15 mouse cellular contexts compared by ENCODE assay signal in the genomic region with DNA sequence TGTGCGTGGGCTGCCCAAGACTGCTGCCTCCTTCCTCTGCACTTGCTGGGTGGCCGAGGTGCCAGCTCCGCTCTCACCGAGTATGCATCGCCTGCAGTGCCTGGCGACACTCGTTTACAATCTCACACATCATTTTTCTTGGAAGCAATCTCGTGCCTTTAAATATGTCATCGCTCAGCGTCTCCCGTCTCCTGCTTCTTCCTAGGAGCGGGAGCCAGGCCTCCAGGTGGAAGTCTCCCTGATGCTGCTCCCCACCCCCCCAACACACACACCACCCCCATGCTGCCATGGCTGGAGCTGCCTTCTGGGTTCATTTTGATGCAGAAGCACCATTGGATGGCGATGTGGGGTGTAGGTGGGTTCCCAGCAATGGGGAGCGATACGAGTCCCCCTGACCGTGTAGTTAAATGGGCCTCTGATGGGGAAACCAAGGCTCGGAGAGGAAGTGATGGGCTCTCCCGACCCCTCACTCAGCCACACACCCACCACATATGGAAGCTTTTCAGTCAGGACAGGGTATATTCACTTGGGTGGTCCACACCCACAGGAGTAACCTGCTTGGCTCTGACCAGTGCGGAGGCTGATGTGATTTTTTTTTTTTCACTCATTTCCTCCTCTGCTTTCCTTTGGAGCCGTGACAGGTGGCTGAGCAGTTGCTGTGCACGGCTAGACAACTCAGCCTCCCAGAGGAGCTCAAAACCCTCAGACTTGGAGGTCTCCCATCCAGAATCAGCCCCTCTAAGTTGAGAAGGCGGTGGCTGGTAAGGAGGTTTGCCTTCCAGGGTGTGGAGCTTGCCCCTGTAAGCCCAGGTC. TPM values are rescaled to one million over a fixed set of nuclear protein-coding genes. Genes with fewer than 3 reads are reported as not detected.
DNase-seq lines count a peak whose midpoint lies in the region; ATAC-seq and TF ChIP-seq lines count a peak whose summit lies in the region.
"Had no signal": no experiment of that assay in that cellular context is flagged by ENCODE, and none has a peak within 500 bp of the region (broad histone marks: within the 10 kb centered on the region; RNA-seq: fewer than 3 reads in every experiment).

No protein-coding gene starts in this region.

- H3K27ac ChIP-seq in layer of hippocampus, adult 2 months: peak overlapping the region; percentile 54
- no peak overlapping the region for H3K27ac ChIP-seq in embryonic facial prominence, embryonic 10.5 days (replicated peaks)
- H3K27ac ChIP-seq in forebrain, postnatal 0 days (ENCODE audit: low read depth, low read length): no peak overlapping the region; the same call in 1 of the 2 replicates
- H3K27ac ChIP-seq: liver, embryonic 13.5 days; macrophage had no signal

- no peak overlapping the region for H3ac ChIP-seq in myocyte (ENCODE audit: control insufficient read depth, insufficient read length)

- 48% methylated on average over 22 of the region's 22 CpGs for WGBS in embryonic facial prominence, embryonic 10.5 days
- 34% methylated on average over 22 of the region's 22 CpGs for WGBS in forebrain, postnatal 0 days

- ATAC-seq in forebrain, postnatal 0 days: no peak

- peaks cover 57% of the 10 kb centered on the region for H3K4me1 ChIP-seq in embryonic facial prominence, embryonic 10.5 days
- H3K4me1 ChIP-seq in forebrain, postnatal 0 days (ENCODE audit: insufficient read depth): peaks cover 6% of the 10 kb centered on the region

- no peaks in the 10 kb centered on the region for H3K9me3 ChIP-seq in embryonic facial prominence, embryonic 10.5 days
- no peaks in the 10 kb centered on the region for H3K9me3 ChIP-seq in forebrain, postnatal 0 days (ENCODE audit: low read length)
- H3K9me3 ChIP-seq: liver, embryonic 13.5 days had no signal

- H3K9ac ChIP-seq in forebrain, postnatal 0 days: no peak overlapping the region
- H3K9ac ChIP-seq: liver, embryonic 13.5 days had no signal

- TF ChIP-seq CTCF in layer of hippocampus, adult 2 months (conservative IDR thresholded peaks at IDR 0.05): no peak
- no peak for TF ChIP-seq CTCF in forebrain, postnatal 0 days (IDR thresholded peaks at IDR 0.05; ENCODE audit: low read depth)

- 0 out of 2 replicates have a peak overlapping the region, but pooled peaks have one; percentile 92 for H3K4me2 ChIP-seq in forebrain, postnatal 0 days (ENCODE audit: low read depth)
- H3K4me2 ChIP-seq in myocyte (ENCODE audit: low read depth): peak overlapping the region; percentile 95

- DNase-seq in layer of hippocampus, adult 2 months (ENCODE audit: low spot score in 2 of 2): no peak
- no peak for DNase-seq in layer of hippocampus, postnatal 36 days
- no peak for DNase-seq in embryonic facial prominence, embryonic 10.5 days (ENCODE audit: low spot score)
- no peak for DNase-seq in forebrain, postnatal 0 days
- DNase-seq in cerebellum, postnatal 25 days: no peak
- DNase-seq in adrenal gland, postnatal 10 days: no peak
- no peak for DNase-seq in heart, postnatal 4 days
- DNase-seq: kidney, postnatal 36 days; liver, embryonic 13.5 days had no signal

- H3K36me3 ChIP-seq in embryonic facial prominence, embryonic 10.5 days (replicated peaks): no peaks in the 10 kb centered on the region
- no peaks in the 10 kb centered on the region for H3K36me3 ChIP-seq in forebrain, postnatal 0 days (ENCODE audit: insufficient read depth)
- H3K36me3 ChIP-seq in myocyte (ENCODE audit: control insufficient read depth, insufficient read depth): no peaks in the 10 kb centered on the region
- H3K36me3 ChIP-seq: liver, embryonic 13.5 days had no signal

- H3K4me3 ChIP-seq in layer of hippocampus, adult 2 months: no peak overlapping the region
- H3K4me3 ChIP-seq in embryonic facial prominence, embryonic 10.5 days: peak overlapping the region; percentile 73; the same call in 1 of the 2 replicates
- no peak overlapping the region for H3K4me3 ChIP-seq in forebrain, postnatal 0 days (ENCODE audit: low read depth, low read length)
- H3K4me3 ChIP-seq in myocyte: no peak overlapping the region

- H3K79me2 ChIP-seq in myocyte (ENCODE audit: control insufficient read depth, insufficient read depth): no peaks in the 10 kb centered on the region

- peaks cover 92% of the 10 kb centered on the region for H3K27me3 ChIP-seq in embryonic facial prominence, embryonic 10.5 days (replicated peaks; ENCODE audit: low read depth, poor library complexity, severe bottlenecking)
- peaks cover 33% of the 10 kb centered on the region for H3K27me3 ChIP-seq in forebrain, postnatal 0 days (ENCODE audit: insufficient read depth, low read length)
- H3K27me3 ChIP-seq in myocyte (ENCODE audit: control insufficient read depth, insufficient read depth, insufficient read length): no peaks in the 10 kb centered on the region

- no peak for TF ChIP-seq POLR2A in myocyte (IDR thresholded peaks at IDR 0.05; ENCODE audit: insufficient read length, low read depth)

TF ChIP-seq in myocyte, 11 proteins besides CTCF, POLR2A, EP300 and RAD21:
- no peak for TF ChIP-seq MAX (IDR thresholded peaks at IDR 0.05; ENCODE audit: low read depth)
- TF ChIP-seq POLR2AphosphoS2 (IDR thresholded peaks at IDR 0.05; ENCODE audit: insufficient read length, low read depth): no peak
- TF ChIP-seq USF1 (IDR thresholded peaks at IDR 0.05; ENCODE audit: low read depth): no peak
- TF ChIP-seq E2F4 (IDR thresholded peaks at IDR 0.05; ENCODE audit: insufficient read depth): no peak
- no peak for TF ChIP-seq CEBPB (IDR thresholded peaks at IDR 0.05; ENCODE audit: insufficient read depth, poor library complexity, severe bottlenecking)
- no peak for TF ChIP-seq TCF12 (IDR thresholded peaks at IDR 0.05; ENCODE audit: insufficient read depth, poor library complexity, severe bottlenecking)
- no peak for TF ChIP-seq TCF3 (IDR thresholded peaks at IDR 0.05; ENCODE audit: insufficient read length, low read depth)
- TF ChIP-seq MYOD1 (IDR thresholded peaks at IDR 0.05; ENCODE audit: control insufficient read depth in 1 of 3, insufficient read length in 2 of 3, low read depth in 2 of 3): peak in 1 of 3 experiments; percentile 25
- no peak for TF ChIP-seq SRF (IDR thresholded peaks at IDR 0.05; ENCODE audit: control insufficient read depth, insufficient read length, low read depth)
- no peak for TF ChIP-seq REST (IDR thresholded peaks at IDR 0.05; ENCODE audit: insufficient read depth, insufficient read length)
- TF ChIP-seq MYOG (IDR thresholded peaks at IDR 0.05; ENCODE audit: control insufficient read depth in 1 of 3, insufficient read depth in 1 of 3, insufficient read length in 2 of 3, low read depth in 2 of 3): peak in 1 of 3 experiments; percentile 43

RNA-seq across cellular contexts. Expression of a gene that starts 1.5 kb away (rescaled TPM):
- 1 to 10 TPM; 3.8 TPM for total RNA-seq in layer of hippocampus, adult 2 months (2021)
- 1 to 10 TPM; 3.1 to 3.6 TPM for total RNA-seq in layer of hippocampus, postnatal 36 days (2021)
- 2.3 and 2.6 TPM in 2 replicates for polyA plus RNA-seq in embryonic facial prominence, embryonic 10.5 days (2016; fragmentation: Nextera tagmentation; extraction: Ambion mirVana)
- 1.9 and 5.6 TPM in 2 replicates for total RNA-seq in forebrain, postnatal 0 days (2014; rRNA removed)
- polyA plus RNA-seq in forebrain, postnatal 0 days (2015; fragmentation: Nextera tagmentation; extraction: Ambion mirVana): 2.1 and 2.6 TPM in 2 replicates
- polyA plus RNA-seq in myocyte (2012; fragmentation: generic; extraction: Trizol): 11.6 TPM
- total RNA-seq in adrenal gland, postnatal 10 days (2021): 1 to 10 TPM; 1.7 to 3.5 TPM
- total RNA-seq in heart, postnatal 4 days (2021): 1 to 10 TPM; 5.6 to 5.7 TPM

RNA-seq across cellular contexts. Expression of a gene that starts 14.7 kb away (rescaled TPM):
- total RNA-seq in layer of hippocampus, adult 2 months (2021): under 1 TPM in 1 of 2 experiments, not detected in 1; 0.13 TPM
- total RNA-seq in layer of hippocampus, postnatal 36 days (2021): not detected
- polyA plus RNA-seq in embryonic facial prominence, embryonic 10.5 days (2016; fragmentation: Nextera tagmentation; extraction: Ambion mirVana): 0.77 and 1.7 TPM in 2 replicates
- total RNA-seq in forebrain, postnatal 0 days (2014; rRNA removed): 0.31 and 0.52 TPM in 2 replicates
- 0.19 and 0.29 TPM in 2 replicates for polyA plus RNA-seq in forebrain, postnatal 0 days (2015; fragmentation: Nextera tagmentation; extraction: Ambion mirVana)
- not detected for polyA plus RNA-seq in myocyte (2012; fragmentation: generic; extraction: Trizol)
- total RNA-seq in adrenal gland, postnatal 10 days (2021): not detected
- total RNA-seq in heart, postnatal 4 days (2021): not detected
- total RNA-seq: adrenal gland, adult 18-20 months; gastrocnemius, adult 8-10 months had no signal
- polyA plus RNA-seq: heart, embryonic 14.5 days; liver, embryonic 13.5 days; macrophage; stomach, embryonic 14.5 days had no signal
